8 mouse cellular contexts compared by ENCODE assay signal in genomic region chr7:112720143-112720988, GRCm38 (mm10). TPM values are rescaled to one million over a fixed set of nuclear protein-coding genes. Genes with fewer than 3 reads are reported as not detected.
A peak's percentile ranks its signal among the peaks of the same experiment; 100 is the strongest.
DNase-seq lines count a peak whose midpoint lies in the region; ATAC-seq and TF ChIP-seq lines count a peak whose summit lies in the region.

No protein-coding gene starts in this region.

- TF ChIP-seq CTCF in Patski (IDR thresholded peaks at IDR 0.05) = no peak

- peak; percentile 94 for ATAC-seq in Patski
- ATAC-seq in forebrain, embryonic 15.5 days (replicated peaks) = peak; percentile 76
- ATAC-seq in hindbrain, embryonic 16.5 days = peak; percentile 71
- ATAC-seq in stomach, embryonic 16.5 days (ENCODE audit: insufficient read depth, low FRiP score) = peak; percentile 88; the same call in 1 of the 2 replicates

- no peaks in the 10 kb centered on the region for H3K36me3 ChIP-seq in forebrain, embryonic 15.5 days
- H3K36me3 ChIP-seq in hindbrain, embryonic 16.5 days (ENCODE audit: control insufficient read depth, insufficient read depth, low read length) = no peaks in the 10 kb centered on the region
- H3K36me3 ChIP-seq in stomach, embryonic 16.5 days (ENCODE audit: control insufficient read depth, insufficient read depth, low read length) = no peaks in the 10 kb centered on the region

- POLR2A ChIA-PET in Patski (lab: Charles Lee) = interaction anchor here (0.6 kb wide), 1 partner anchor 16 kb away, joined by 8 read pairs; no protein-coding TSS in a partner anchor

- H3K4me3 ChIP-seq in forebrain, embryonic 15.5 days = peak overlapping the region; percentile 27
- peak overlapping the region; percentile 27 for H3K4me3 ChIP-seq in hindbrain, embryonic 16.5 days (ENCODE audit: low read length)
- H3K4me3 ChIP-seq in stomach, embryonic 16.5 days (replicated peaks; ENCODE audit: low read length) = peak overlapping the region; percentile 15; the same call in 1 of the 2 replicates

- peak; percentile 61 for DNase-seq in Patski (ENCODE audit: low read depth, low spot score)
- peak; percentile 52 for DNase-seq in cerebellum, adult 11-12 months
- peak; percentile 27 for DNase-seq in left cerebral cortex, adult 11 months (ENCODE audit: low spot score)
- peak; percentile 71 for DNase-seq in mesoderm, embryonic 11.5 days (ENCODE audit: low read depth, low spot score)
- DNase-seq in spleen, adult 18-20 months = no peak

- H3K27ac ChIP-seq in forebrain, embryonic 15.5 days (replicated peaks) = peak overlapping the region; percentile 80
- H3K27ac ChIP-seq in hindbrain, embryonic 16.5 days (ENCODE audit: low read depth, low read length) = peak overlapping the region; percentile 67
- H3K27ac ChIP-seq in stomach, embryonic 16.5 days (ENCODE audit: low read length) = peak overlapping the region; percentile 83

- no peaks in the 10 kb centered on the region for H3K9me3 ChIP-seq in forebrain, embryonic 15.5 days
- no peaks in the 10 kb centered on the region for H3K9me3 ChIP-seq in hindbrain, embryonic 16.5 days (ENCODE audit: control insufficient read depth, low read length)
- no peaks in the 10 kb centered on the region for H3K9me3 ChIP-seq in stomach, embryonic 16.5 days (replicated peaks; ENCODE audit: control insufficient read depth, low read length)

- H3K4me2 ChIP-seq in forebrain, embryonic 15.5 days (replicated peaks) = peak overlapping the region; percentile 49
- H3K4me2 ChIP-seq in hindbrain, embryonic 16.5 days (ENCODE audit: low read length) = peak overlapping the region; percentile 57
- peak overlapping the region; percentile 51 for H3K4me2 ChIP-seq in stomach, embryonic 16.5 days (ENCODE audit: low read depth, low read length)

- WGBS in forebrain, embryonic 15.5 days = 5% methylated on average over 23 of the region's 23 CpGs
- 8% methylated on average over 23 of the region's 23 CpGs for WGBS in hindbrain, embryonic 16.5 days
- WGBS in stomach, embryonic 16.5 days = 8% methylated on average over 23 of the region's 23 CpGs

- CTCF ChIA-PET in Patski (lab: Charles Lee) = no interaction called here

- in situ Hi-C loops in Patski (cut with MboI; ENCODE audit: low pct_unique_long_range_greater_than_20kb) = no loop called here

- H3K27me3 ChIP-seq in Patski = no peaks in the 10 kb centered on the region
- H3K27me3 ChIP-seq in forebrain, embryonic 15.5 days = no peaks in the 10 kb centered on the region
- no peaks in the 10 kb centered on the region for H3K27me3 ChIP-seq in hindbrain, embryonic 16.5 days (replicated peaks; ENCODE audit: control insufficient read depth, insufficient read depth, low read length)
- no peaks in the 10 kb centered on the region for H3K27me3 ChIP-seq in stomach, embryonic 16.5 days (ENCODE audit: control insufficient read depth, insufficient read depth, low read length)

- H3K4me1 ChIP-seq in forebrain, embryonic 15.5 days = peaks cover 41% of the 10 kb centered on the region
- H3K4me1 ChIP-seq in hindbrain, embryonic 16.5 days (ENCODE audit: control insufficient read depth, insufficient read depth, low read depth, low read length) = peaks cover 31% of the 10 kb centered on the region
- H3K4me1 ChIP-seq in stomach, embryonic 16.5 days (ENCODE audit: control insufficient read depth, insufficient read depth, low read length) = peaks cover 46% of the 10 kb centered on the region

- H3K9ac ChIP-seq in forebrain, embryonic 15.5 days (replicated peaks) = peak overlapping the region; percentile 41
- H3K9ac ChIP-seq in hindbrain, embryonic 16.5 days (ENCODE audit: low read depth, low read length) = peak overlapping the region; percentile 52
- peak overlapping the region; percentile 23; the same call in 1 of the 2 replicates for H3K9ac ChIP-seq in stomach, embryonic 16.5 days (ENCODE audit: low read length)

RNA-seq across cellular contexts. Expression of gene Tead1, which starts 41.2 kb away (rescaled TPM):
- polyA plus RNA-seq in Patski (2021) = 56.4 TPM
- 18.0 and 18.3 TPM in 2 replicates for polyA plus RNA-seq in forebrain, embryonic 15.5 days (2015; fragmentation: Nextera tagmentation; extraction: Ambion mirVana)
- polyA plus RNA-seq in hindbrain, embryonic 16.5 days (2015; fragmentation: Nextera tagmentation; extraction: Ambion mirVana) = 12.1 and 12.2 TPM in 2 replicates
- 18.0 and 18.9 TPM in 2 replicates for polyA plus RNA-seq in stomach, embryonic 16.5 days (2015; fragmentation: Nextera tagmentation; extraction: Ambion mirVana)

Comparison
In these comparisons a context has a peak if more than half of its experiments do, and no peak if none do; other contexts are left out.
1. DNase-seq: peak in Patski (single experiment), cerebellum, adult 11-12 months (single experiment), left cerebral cortex, adult 11 months (single experiment) and mesoderm, embryonic 11.5 days (single experiment); none in spleen, adult 18-20 months (0 of 2).
2. Peak in every context shown above with its lines, with median percentiles within 50 percentile points of each other: ATAC-seq, H3K27ac ChIP-seq, H3K4me2 ChIP-seq, H3K4me3 ChIP-seq and H3K9ac ChIP-seq.